Mouse (Mus musculus) MEL (cell line): ENCODE data around the gene Pax3.

Source experiments
- CHD2 ChIP-seq: IDR thresholded peaks from 2 replicates; pipeline ENCODE4 v1.6.1; 2011; ENCODE audit warnings: low read length, improper control_type of control experiment
- CTCF ChIP-seq, 3 experiments: IDR thresholded peaks in 2 of 3; conservative IDR thresholded peaks in 1 of 3; 2 replicates each; pipeline ENCODE4 v1.5.1; 2011 to 2012; ENCODE audit warnings: low read length in 3 of 3, low read depth in 2 of 3, mild to moderate bottlenecking in 2 of 3, improper control_type of control experiment in 1 of 3, inconsistent platforms in 1 of 3, mixed read lengths in 1 of 3, moderate library complexity in 1 of 3; ENCODE audit not compliant: control insufficient read depth in 1 of 3, insufficient read depth in 1 of 3, poor library complexity in 1 of 3, severe bottlenecking in 1 of 3
- ELF1 ChIP-seq: IDR thresholded peaks from 2 replicates; pipeline ENCODE4 v1.6.1; 2014; ENCODE audit warnings: low read depth, mild to moderate bottlenecking, inconsistent platforms, low read length, improper control_type of control experiment, moderate library complexity
- MAFK ChIP-seq: IDR thresholded peaks from 2 replicates; pipeline ENCODE4 v1.6.1; 2011; ENCODE audit warnings: low read depth, mild to moderate bottlenecking, low read length, improper control_type of control experiment, borderline replicate concordance
- MXI1 ChIP-seq: IDR thresholded peaks from 2 replicates; pipeline ENCODE4 v1.6.1; 2011; ENCODE audit warnings: mild to moderate bottlenecking, low read depth, low read length, improper control_type of control experiment
- POLR2A ChIP-seq, 2 experiments: IDR thresholded peaks; 2 replicates each; pipeline ENCODE4 v1.6.1; 2011 to 2012; ENCODE audit warnings: low read length in 2 of 2, mild to moderate bottlenecking in 2 of 2, control low read depth in 1 of 2, improper control_type of control experiment in 1 of 2, low read depth in 1 of 2, moderate library complexity in 1 of 2; ENCODE audit not compliant: control insufficient read depth in 1 of 2, insufficient read depth in 1 of 2, poor library complexity in 1 of 2
- SMC3 ChIP-seq: IDR thresholded peaks from 2 replicates; pipeline ENCODE4 v1.6.1; 2011; ENCODE audit warnings: low read depth, low read length, improper control_type of control experiment
- UBTF ChIP-seq: IDR thresholded peaks from 2 replicates; pipeline ENCODE4 v1.6.1; 2012; ENCODE audit warnings: low read depth, mild to moderate bottlenecking, inconsistent platforms, low read length, improper control_type of control experiment, moderate library complexity, borderline replicate concordance; ENCODE audit not compliant: insufficient read depth
- USF1 ChIP-seq: IDR thresholded peaks from 2 replicates; pipeline ENCODE4 v1.6.1; 2014; ENCODE audit warnings: low read depth, mild to moderate bottlenecking, inconsistent platforms, low read length, improper control_type of control experiment, moderate library complexity

DNA sequence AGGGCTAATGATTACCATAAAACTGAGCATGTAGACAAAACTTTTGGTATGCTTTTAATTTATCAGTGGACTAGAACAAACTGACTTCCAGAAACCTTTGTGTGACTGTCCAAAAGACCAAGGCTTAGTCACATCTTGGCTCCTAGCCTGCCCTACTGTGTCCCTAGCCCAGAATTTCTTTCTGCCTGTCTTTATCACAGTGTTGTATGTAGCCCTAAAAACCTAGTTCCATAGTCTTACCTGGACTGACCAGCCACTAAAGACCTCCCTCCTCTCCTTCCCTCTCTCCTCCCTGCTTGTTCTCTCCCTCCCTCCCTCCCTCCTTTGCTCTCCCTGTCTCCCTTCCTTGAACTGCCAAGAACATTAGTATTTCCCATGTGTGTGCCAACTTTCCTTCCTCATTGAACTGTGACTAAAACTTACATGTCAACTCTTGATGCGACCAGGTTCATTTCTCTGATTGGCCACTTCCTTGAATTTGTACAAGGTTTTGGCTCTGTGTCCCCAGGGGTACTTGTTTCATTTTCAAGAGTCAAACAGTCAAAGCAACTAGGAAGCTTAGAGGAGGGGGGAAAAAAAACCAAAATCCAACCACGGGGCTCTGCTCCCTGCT is 48.8 kb downstream of the Pax3 start:
- TF ChIP-seq POLR2A (IDR thresholded peaks at IDR 0.05; ENCODE audit: control insufficient read depth in 1 of 2, insufficient read depth in 1 of 2, low read depth in 1 of 2, low read length in 2 of 2, poor library complexity in 1 of 2) (no peak), CTCF (IDR thresholded peaks at IDR 0.05 in 2 of 3, conservative IDR thresholded peaks at IDR 0.05 in 1 of 3; ENCODE audit: control insufficient read depth in 1 of 3, insufficient read depth in 1 of 3, low read depth in 2 of 3, low read length in 3 of 3, poor library complexity in 1 of 3, severe bottlenecking in 1 of 3) (no peak), MXI1 (no peak), ELF1 (no peak), UBTF (no peak), USF1 (no peak), CHD2 (no peak), SMC3 (no peak), MAFK (no peak)
